Mouse (Mus musculus) CD4-positive, CD25-positive, alpha-beta regulatory T cell, adult 2 months (primary cell): Measurements from ENCODE around the gene Rpl23a.
"Not testable (repeated sequence)": the region's sequence is repeated elsewhere in the genome, so short reads cannot be mapped to it uniquely, and the experiment has no call there.

Experiments
- DNase-seq: peaks from one replicate; pipeline ENCODE4 v3.0.0-alpha.2; 2012; ENCODE audit warnings: low read depth, low spot score

The Rpl23a gene

DNA sequence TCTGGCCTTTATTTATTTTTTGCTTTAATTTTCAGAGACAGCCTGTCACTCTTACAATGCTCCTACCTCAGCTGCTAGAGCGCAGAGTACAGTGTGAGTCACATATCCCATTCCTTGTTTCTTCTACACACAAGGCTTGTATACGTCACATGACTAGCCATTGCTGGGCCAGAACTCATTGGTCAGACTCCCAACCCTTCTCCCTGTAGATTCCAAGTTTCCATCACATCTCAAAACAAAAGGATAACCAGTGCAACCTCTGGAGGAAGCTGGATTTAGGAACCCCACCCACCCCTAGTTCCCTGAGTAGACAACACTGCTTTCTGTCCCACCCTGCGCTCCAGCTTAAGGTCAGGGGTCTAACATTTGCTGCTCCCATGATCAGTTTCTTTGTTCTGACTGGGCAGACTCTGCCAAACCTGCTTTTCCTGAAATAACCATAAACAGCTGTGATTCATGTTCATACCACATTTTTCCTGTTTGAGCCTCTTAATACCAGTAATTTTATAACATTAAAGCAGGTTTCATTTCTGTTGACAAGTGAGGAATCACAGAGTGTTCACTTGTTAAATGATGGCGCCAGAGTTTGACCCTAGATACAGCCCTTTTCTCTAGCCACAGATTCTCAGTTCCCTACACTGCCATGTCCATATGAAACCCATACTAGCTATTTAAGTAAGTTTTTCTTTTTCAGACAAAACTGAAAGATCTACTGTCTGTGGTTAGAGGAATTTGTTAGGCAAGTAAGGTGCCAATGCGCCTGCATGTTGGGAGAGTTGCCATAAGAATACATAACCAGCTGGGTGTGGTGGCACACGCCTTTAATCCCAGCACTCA lies 36.5 kb downstream of the Rpl23a start:
- DNase-seq, result no peak

DNA sequence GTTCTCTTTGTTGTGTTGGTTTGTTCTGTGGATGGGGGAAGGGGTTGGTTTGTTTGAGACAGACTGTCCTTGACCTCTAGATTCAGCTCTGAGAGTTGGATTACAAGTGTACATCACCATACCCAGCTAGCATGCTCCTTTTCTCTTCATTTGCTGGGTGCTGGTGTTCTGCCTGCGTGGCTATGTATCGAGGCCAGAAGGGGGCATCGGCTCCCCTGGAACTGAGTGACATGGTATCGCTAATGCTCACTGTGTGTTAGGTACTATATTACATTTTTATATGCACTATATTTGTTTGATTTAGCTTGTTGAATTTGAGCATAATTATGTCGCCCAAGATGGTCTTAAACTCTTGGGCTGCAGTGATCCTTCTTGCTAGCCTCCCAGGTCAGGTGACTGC lies 37.2 kb downstream of the Rpl23a start:
- no peak for DNase-seq

DNA sequence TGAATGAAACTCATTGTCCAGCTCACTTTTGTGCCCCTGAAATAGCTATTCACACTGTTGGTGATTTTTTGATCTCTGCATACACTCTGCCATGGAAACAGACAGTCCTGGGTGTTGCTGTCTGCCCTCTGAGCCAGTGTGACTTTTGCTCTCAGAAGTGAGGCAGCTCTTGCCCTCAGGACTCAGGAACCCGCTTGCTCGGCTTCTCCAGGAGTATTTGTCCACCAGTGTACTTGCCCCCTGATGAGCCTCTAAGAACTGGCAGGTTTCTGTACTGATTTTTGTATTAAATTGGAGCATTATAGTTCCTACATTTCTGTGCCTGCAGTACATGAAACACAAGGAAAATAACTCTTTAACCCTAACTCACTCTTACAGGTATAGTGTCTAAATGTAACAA lies 39.9 kb downstream of the Rpl23a start:
- DNase-seq, result no peak

DNA sequence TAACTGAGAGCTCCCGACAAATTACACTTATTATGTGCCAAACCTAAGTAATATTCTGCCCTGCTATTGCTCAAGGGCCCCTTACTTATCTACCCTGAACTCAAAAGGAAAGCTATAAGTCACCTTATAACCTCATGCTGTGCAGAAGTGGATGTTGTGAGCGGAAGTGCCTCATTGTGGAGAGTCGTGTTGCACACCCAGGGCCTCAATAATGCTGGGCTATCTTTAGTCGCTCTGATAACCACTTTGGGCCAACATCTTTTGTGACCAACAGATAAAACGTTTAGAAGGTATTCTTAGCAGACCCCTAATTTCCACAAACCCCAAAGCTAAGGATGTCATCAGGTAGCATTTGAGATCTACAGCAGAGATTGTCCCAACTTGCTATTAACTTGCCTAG lies 42.7 kb downstream of the Rpl23a start:
- DNase-seq, result no peak

DNA sequence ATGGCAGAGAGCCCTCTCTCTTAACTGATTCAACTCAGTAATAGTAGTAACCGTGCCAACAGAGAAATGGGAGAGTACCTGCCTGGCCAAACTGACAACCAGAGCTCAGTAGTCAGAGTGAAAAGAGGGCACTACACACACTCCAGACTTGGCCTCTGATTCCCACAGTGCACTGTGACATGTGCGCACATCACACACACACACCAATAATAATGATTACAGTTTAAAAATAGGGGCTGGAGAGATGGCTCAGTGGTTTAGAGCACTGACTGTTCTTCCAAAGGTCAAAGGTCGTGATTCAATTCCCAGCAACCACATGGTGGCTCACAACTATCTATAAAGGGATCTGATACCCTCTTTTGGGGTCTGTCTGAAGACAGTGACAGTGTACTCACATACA lies 45.4 kb downstream of the Rpl23a start:
- no peak for DNase-seq

DNA sequence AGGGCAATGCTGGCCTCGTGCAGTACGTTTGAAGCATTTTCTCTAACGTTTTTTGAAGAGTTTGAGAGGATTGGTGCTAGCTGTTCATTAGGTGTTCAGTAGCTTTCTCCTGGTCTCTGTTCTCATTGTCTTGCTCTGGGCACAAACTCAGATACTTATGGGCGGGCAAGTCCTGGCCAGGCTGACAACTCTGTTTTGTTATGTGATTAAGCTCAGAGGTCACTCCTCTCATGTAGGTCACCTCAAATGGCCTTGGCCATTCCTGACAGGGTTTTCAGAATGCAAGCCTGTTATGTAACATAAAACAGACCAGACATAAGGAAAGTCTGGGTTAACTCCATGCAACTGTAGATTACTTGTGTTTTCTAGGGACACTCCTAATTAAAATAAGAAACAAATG lies 45.8 kb downstream of the Rpl23a start:
- no peak for DNase-seq

DNA sequence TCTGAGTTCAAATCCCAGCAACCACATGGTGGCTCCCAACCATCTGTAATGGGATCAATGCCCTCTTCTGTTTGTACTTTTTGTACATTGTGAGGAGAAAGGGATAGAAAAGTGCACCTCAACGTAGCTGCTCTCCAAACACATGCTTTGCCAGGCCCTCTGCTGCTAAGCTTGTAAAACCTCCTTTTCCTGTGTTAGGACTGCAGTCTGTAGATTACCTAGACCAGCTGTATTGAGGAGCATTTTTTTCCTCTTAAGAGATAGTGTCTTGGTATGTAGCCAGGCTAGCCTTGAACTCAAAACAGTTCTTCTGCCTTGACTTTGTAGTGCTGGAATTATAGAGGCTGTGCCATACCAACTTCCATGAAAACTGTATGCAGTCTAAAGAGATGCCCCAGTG lies 47.3 kb downstream of the Rpl23a start:
- DNase-seq, result no peak

DNA sequence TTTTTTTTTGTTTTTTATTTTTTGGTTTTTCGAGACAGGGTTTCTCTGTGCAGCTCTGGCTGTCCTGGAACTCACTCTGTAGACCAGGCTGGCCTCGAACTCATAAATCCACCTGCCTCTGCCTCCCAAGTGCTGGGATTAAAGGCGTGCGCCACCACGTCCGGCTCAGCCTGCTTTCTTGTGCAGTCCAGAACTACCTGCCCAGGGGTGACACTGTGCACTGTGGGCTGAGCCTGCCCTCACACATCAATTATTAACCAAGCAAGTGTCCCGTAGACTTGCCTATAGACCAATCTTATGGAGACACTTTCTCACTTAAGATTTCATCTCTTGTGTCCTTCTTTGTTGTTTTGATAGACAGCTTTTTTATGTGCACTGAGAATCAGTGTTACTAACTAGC lies 48.1 kb downstream of the Rpl23a start:
- not testable (repeated sequence) for DNase-seq

DNA sequence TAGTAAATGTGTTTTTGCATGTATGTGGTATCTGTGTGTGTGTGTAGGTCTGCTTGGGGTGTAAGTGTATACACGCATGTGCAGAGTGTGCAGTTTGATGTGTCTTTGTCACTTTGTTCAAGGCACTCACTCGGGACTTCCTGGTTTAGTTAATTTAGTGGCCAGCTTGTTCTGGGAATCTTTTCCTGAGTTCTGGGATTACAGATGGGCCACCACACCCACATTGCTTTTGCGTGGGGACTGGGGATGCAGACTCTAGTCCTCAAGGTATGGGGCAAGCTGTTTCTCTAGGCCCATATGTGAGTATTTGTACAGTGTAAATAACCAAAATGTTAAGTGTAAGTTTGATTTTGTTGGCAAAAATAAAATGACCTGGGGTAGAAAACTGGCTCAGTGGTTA lies 49.0 kb downstream of the Rpl23a start:
- DNase-seq, result no peak

DNA sequence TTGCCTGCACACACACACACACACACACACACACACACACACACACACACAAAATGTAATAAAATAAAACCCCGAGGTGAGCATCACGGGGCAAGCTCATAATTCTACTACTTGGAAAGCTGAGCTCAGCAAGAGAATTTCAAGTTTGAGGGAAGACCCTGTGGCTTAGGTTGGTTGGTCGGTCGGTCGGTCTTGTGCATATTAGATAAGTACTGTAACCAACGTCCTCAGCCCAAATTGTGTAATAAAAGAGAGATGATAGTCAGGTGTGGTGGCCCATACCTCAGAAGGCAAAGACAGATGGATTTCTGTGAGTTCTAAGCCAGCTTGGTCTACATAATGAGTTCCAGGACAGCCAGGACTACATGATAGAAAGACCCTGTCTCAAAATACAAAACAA lies 49.5 kb downstream of the Rpl23a start:
- no peak for DNase-seq
